ENCODE assay signal across 12 mouse cellular contexts in genomic region chr13:45778171-45778570, GRCm38 (mm10).
A peak's percentile ranks its signal among the peaks of the same experiment; 100 is the strongest.
DNase-seq lines count a peak whose midpoint lies in the region; ATAC-seq and TF ChIP-seq lines count a peak whose summit lies in the region.
"Had no signal": no experiment of that assay in that cellular context is flagged by ENCODE, and none has a peak within 500 bp of the region (broad histone marks: within the 10 kb centered on the region; RNA-seq: fewer than 3 reads in every experiment).

No protein-coding gene starts in this region.

- H3K9ac ChIP-seq in lung, embryonic 15.5 days: no peak overlapping the region
- no peak overlapping the region for H3K9ac ChIP-seq in hindbrain, embryonic 11.5 days (ENCODE audit: low read depth, low read length)
- H3K9ac ChIP-seq in neural tube, embryonic 13.5 days: no peak overlapping the region
- H3K9ac ChIP-seq: liver, embryonic 13.5 days had no signal

- H3K4me2 ChIP-seq in lung, embryonic 15.5 days: no peak overlapping the region
- no peak overlapping the region for H3K4me2 ChIP-seq in hindbrain, embryonic 11.5 days (replicated peaks; ENCODE audit: low read depth, low read length)
- H3K4me2 ChIP-seq in neural tube, embryonic 13.5 days: no peak overlapping the region
- H3K4me2 ChIP-seq: liver, embryonic 13.5 days had no signal

- no peaks in the 10 kb centered on the region for H3K27me3 ChIP-seq in lung, embryonic 15.5 days
- no peaks in the 10 kb centered on the region for H3K27me3 ChIP-seq in hindbrain, embryonic 11.5 days (ENCODE audit: control insufficient read depth, insufficient read depth, low read length)
- H3K27me3 ChIP-seq in neural tube, embryonic 13.5 days: no peaks in the 10 kb centered on the region
- H3K27me3 ChIP-seq: liver, embryonic 13.5 days; megakaryocyte, embryonic 14.5 days had no signal

- H3K9me3 ChIP-seq in lung, embryonic 15.5 days: no peaks in the 10 kb centered on the region
- H3K9me3 ChIP-seq in hindbrain, embryonic 11.5 days (ENCODE audit: control insufficient read depth, low read length): no peaks in the 10 kb centered on the region
- no peaks in the 10 kb centered on the region for H3K9me3 ChIP-seq in neural tube, embryonic 13.5 days
- H3K9me3 ChIP-seq: liver, embryonic 13.5 days had no signal

- H3K27ac ChIP-seq in lung, embryonic 15.5 days: peak overlapping the region; percentile 67
- H3K27ac ChIP-seq in hindbrain, embryonic 11.5 days (ENCODE audit: low read depth, low read length): peak overlapping the region; percentile 13; the same call in 1 of the 2 replicates
- peak overlapping the region; percentile 52 for H3K27ac ChIP-seq in neural tube, embryonic 13.5 days (replicated peaks)
- H3K27ac ChIP-seq: liver, embryonic 13.5 days had no signal

- ATAC-seq in lung, embryonic 15.5 days (ENCODE audit: borderline replicate concordance, extremely low read depth, low FRiP score, low TSS enrichment): no peak
- no peak for ATAC-seq in hindbrain, embryonic 11.5 days (ENCODE audit: low FRiP score)
- no peak for ATAC-seq in neural tube, embryonic 13.5 days (ENCODE audit: low read depth)

- H3K4me3 ChIP-seq in lung, embryonic 15.5 days: no peak overlapping the region
- H3K4me3 ChIP-seq in lung, adult 2 months (replicated peaks; ENCODE audit: extremely low read depth, low read depth, low read length): no peak overlapping the region
- no peak overlapping the region for H3K4me3 ChIP-seq in hindbrain, embryonic 11.5 days (ENCODE audit: low read depth, low read length)
- H3K4me3 ChIP-seq in neural tube, embryonic 13.5 days: no peak overlapping the region
- H3K4me3 ChIP-seq: liver, embryonic 13.5 days; megakaryocyte, embryonic 14.5 days had no signal

- no peak for TF ChIP-seq POLR2A in lung, adult 2 months (IDR thresholded peaks at IDR 0.05; ENCODE audit: borderline replicate concordance, extremely low read depth, low read depth, low read length)

- no peak for DNase-seq in lung, adult 2 months
- peak; percentile 3 for DNase-seq in embryo, embryonic 9.5 days (ENCODE audit: extremely low spot score)
- peak; percentile 10 for DNase-seq in hindbrain, embryonic 11.5 days (ENCODE audit: low spot score)
- no peak for DNase-seq in left cerebral cortex, postnatal 10 days (ENCODE audit: extremely low spot score in 1 of 2, low spot score in 2 of 2)
- no peak for DNase-seq in frontal cortex, postnatal 36 days (ENCODE audit: low spot score in 2 of 2)
- DNase-seq: adrenal gland, postnatal 36 days; cerebellum, adult 8-10 months; kidney, adult 18-20 months; liver, embryonic 13.5 days had no signal

- 0 out of 2 replicates have a peak, but pooled peaks cover 3% of the 10 kb centered on the region for H3K4me1 ChIP-seq in lung, embryonic 15.5 days
- H3K4me1 ChIP-seq in lung, adult 2 months (ENCODE audit: control insufficient read depth, insufficient read depth, low read length): no peaks in the 10 kb centered on the region
- no peaks in the 10 kb centered on the region for H3K4me1 ChIP-seq in hindbrain, embryonic 11.5 days (replicated peaks; ENCODE audit: control insufficient read depth, insufficient read depth, low read length)
- H3K4me1 ChIP-seq in neural tube, embryonic 13.5 days (replicated peaks): peaks cover 20% of the 10 kb centered on the region

- WGBS in lung, embryonic 15.5 days: 27% methylated on average over 9 of the region's 9 CpGs
- WGBS in lung, adult 2 months: 46% methylated on average over 9 of the region's 9 CpGs
- WGBS in hindbrain, embryonic 11.5 days: 48% methylated on average over 9 of the region's 9 CpGs
- WGBS in neural tube, embryonic 13.5 days: 13% methylated on average over 9 of the region's 9 CpGs

- intact Hi-C loops in left cerebral cortex, postnatal 10 days (cut with DNase I): no loop called here

- TF ChIP-seq CTCF in lung, adult 2 months (IDR thresholded peaks at IDR 0.05; ENCODE audit: insufficient read depth, low read length): no peak

- no peaks in the 10 kb centered on the region for H3K36me3 ChIP-seq in lung, embryonic 15.5 days
- no peaks in the 10 kb centered on the region for H3K36me3 ChIP-seq in hindbrain, embryonic 11.5 days (ENCODE audit: control insufficient read depth, insufficient read depth, low read length)
- no peaks in the 10 kb centered on the region; the same call in 1 of the 2 replicates for H3K36me3 ChIP-seq in neural tube, embryonic 13.5 days
- H3K36me3 ChIP-seq: liver, embryonic 13.5 days had no signal

Comparison
In these comparisons a context has a peak if more than half of its experiments do, and no peak if none do; other contexts are left out.
1. H3K27ac ChIP-seq: peak in every context shown above with its lines; median percentile 67 in lung, embryonic 15.5 days; 52 in neural tube, embryonic 13.5 days; 13 in hindbrain, embryonic 11.5 days.
2. DNase-seq: peak in embryo, embryonic 9.5 days (single experiment) and hindbrain, embryonic 11.5 days (single experiment); none in lung, adult 2 months (single experiment), left cerebral cortex, postnatal 10 days (0 of 2) and frontal cortex, postnatal 36 days (0 of 2).